Mouse (Mus musculus): ENCODE results near the gene Ace3.

- TF ChIP-seq CTCF (IDR thresholded peaks at IDR 0.05; ENCODE audit: low read depth, low read length) = no peak
- no peak for TF ChIP-seq POLR2A (IDR thresholded peaks at IDR 0.05; ENCODE audit: borderline replicate concordance, low read depth, low read length)
Observed at GRCm38 (mm10) chr11:106012711-106013110, 18.2 kb downstream of the Ace3 start.
